Mouse (Mus musculus) lung, embryonic 14.5 days (tissue): ENCODE measurements around the gene 2310034G01Rik. TPM values are rescaled to one million over a fixed set of nuclear protein-coding genes. Genes with fewer than 3 reads are reported as not detected.

ENCODE experiments used
- ATAC-seq: fragments of 200-750 bp; cut with Nextera tagmentation; 2 replicates; pipeline ENCODE4 v1.8.0; 2017; ENCODE audit warnings: mild to moderate bottlenecking, moderate TSS enrichment, moderate library complexity; ENCODE audit not compliant: insufficient read depth
- DNase-seq: peaks from one replicate; pipeline ENCODE4 v3.0.0-alpha.2; 2015
- H3K27ac ChIP-seq: fragments of 300-500 bp; sonication (generic); 2 replicates; pipeline ENCODE4 v1.5.1; 2014; ENCODE audit warnings: low read depth, mild to moderate bottlenecking, moderate library complexity
- H3K27me3 ChIP-seq: fragments of 300-500 bp; sonication (generic); 2 replicates; pipeline ENCODE4 v1.6.1; 2014; ENCODE audit warnings: low read length, control low read depth; ENCODE audit not compliant: insufficient read depth
- H3K36me3 ChIP-seq: fragments of 300-500 bp; sonication (generic); 2 replicates; pipeline ENCODE4 v1.6.1; 2014; ENCODE audit warnings: control low read depth; ENCODE audit not compliant: insufficient read depth
- H3K4me1 ChIP-seq: fragments of 300-500 bp; sonication (generic); 2 replicates; pipeline ENCODE4 v1.6.1; 2014; ENCODE audit warnings: antibody characterized with exemption, control low read depth; ENCODE audit not compliant: insufficient read depth
- H3K4me2 ChIP-seq: fragments of 300-500 bp; sonication (generic); 2 replicates; pipeline ENCODE4 v1.6.1; 2014; ENCODE audit warnings: mild to moderate bottlenecking
- H3K4me3 ChIP-seq: fragments of 300-500 bp; sonication (generic); 2 replicates; pipeline ENCODE4 v1.5.1; 2014; ENCODE audit warnings: low read depth, low read length
- H3K9ac ChIP-seq: fragments of 300-500 bp; sonication (generic); 2 replicates; pipeline ENCODE4 v1.6.1; 2014
- H3K9me3 ChIP-seq: fragments of 300-500 bp; sonication (generic); 2 replicates; pipeline ENCODE4 v1.6.1; 2016; ENCODE audit warnings: low read depth, low read length, control low read depth
- CTCF ChIP-seq: IDR thresholded peaks from 2 replicates; pipeline ENCODE4 v1.5.1; 2016; ENCODE audit warnings: antibody characterized with exemption, low read depth
- WGBS: fragments of 180-500 bp; shearing (Covaris S2); extraction: QIAGEN DNeasy Blood & Tissue Kit; methylation state at CpG from one replicate; pipeline ENCODE4 v1.1.7; 2014; 5-methylcytosine and 5-hydroxymethylcytosine counted together
- polyA plus RNA-seq: library from polyadenylated mRNA; unstranded; fragments of >200 nt; fragmentation: Nextera tagmentation; extraction: Ambion mirVana; gene quantifications from 2 replicates; pipeline ENCODE4 v1.2.1, GENCODE M21; 2014

The 2310034G01Rik gene
- polyA plus RNA-seq, 1 experiment from 2014 or later: 1.1 TPM

GRCm38 (mm10) chr19:46396109-46396508 lies 46.0 kb upstream of the 2310034G01Rik start:
- peak overlapping the region; percentile 64 for H3K4me2 ChIP-seq
- ATAC-seq (no peak), DNase-seq (no peak)
- peaks cover 13% of the 10 kb centered on the region for H3K4me1 ChIP-seq
- peak overlapping the region; percentile 72 for H3K4me3 ChIP-seq
- H3K9ac ChIP-seq: no peak overlapping the region
- peaks cover 7% of the 10 kb centered on the region for H3K36me3 ChIP-seq
- no peak for TF ChIP-seq CTCF
- H3K9me3 ChIP-seq: no peaks in the 10 kb centered on the region
- no peak overlapping the region; the same call in 1 of the 2 replicates for H3K27ac ChIP-seq
- 10% methylated on average over 8 of the region's 8 CpGs for WGBS
- H3K27me3 ChIP-seq: no peaks in the 10 kb centered on the region

- WGBS: under 1% methylated on average over 51 of the region's 51 CpGs
- H3K9ac ChIP-seq: peak within 1 kb of the TSS; percentile 73
- peak within 1 kb of the TSS; percentile 76 for H3K4me2 ChIP-seq
- TF ChIP-seq CTCF: no peak
- ATAC-seq (peak; percentile 95), DNase-seq (peak; percentile 100)
- peak within 1 kb of the TSS; percentile 65; the same call in 1 of the 2 replicates for H3K27ac ChIP-seq
- H3K4me1 ChIP-seq: peaks cover 13% of the 10 kb centered on the region
- no peaks in the 10 kb centered on the region for H3K9me3 ChIP-seq
- no peaks in the 10 kb centered on the region for H3K27me3 ChIP-seq
- 0 out of 2 replicates have a peak, but pooled peaks cover 6% of the 10 kb centered on the region for H3K36me3 ChIP-seq
- H3K4me3 ChIP-seq: peak within 1 kb of the TSS; percentile 83
Measured at GRCm38 (mm10) chr19:46395109-46396009, 45.3 kb upstream of the 2310034G01Rik start, which contains the start of gene Actr1a. Actr1a (minus strand) TSS chr19:46395748.

DNA sequence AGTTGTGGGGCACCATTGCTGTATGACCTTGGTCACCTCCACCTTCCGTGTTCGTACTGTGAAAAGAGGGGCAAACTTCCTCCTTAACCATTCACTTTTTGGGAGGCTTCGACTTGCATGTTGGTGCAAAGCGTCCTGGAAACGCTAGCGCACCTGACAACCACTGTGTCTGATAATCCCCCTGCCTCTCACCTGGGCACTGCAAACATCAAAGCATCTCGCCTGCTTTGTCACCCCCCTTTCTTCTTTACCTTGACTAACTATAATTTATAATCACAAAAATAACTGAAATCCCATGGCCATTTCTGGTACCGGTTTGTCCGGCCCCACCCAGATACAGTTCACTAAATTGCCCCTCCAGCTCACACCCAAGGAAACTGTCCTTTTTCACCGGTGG lies 44.6 kb upstream of the 2310034G01Rik start:
- ATAC-seq: no peak
- Histone ChIP-seq H3K9me3 (no peaks in the 10 kb centered on the region), H3K4me3 (peak overlapping the region; percentile 72), H3K36me3 (0 out of 2 replicates have a peak, but pooled peaks cover 6% of the 10 kb centered on the region), H3K27me3 (no peaks in the 10 kb centered on the region), H3K4me2 (peak overlapping the region; percentile 76), H3K27ac (no peak overlapping the region), H3K9ac (peak overlapping the region; percentile 42; the same call in 1 of the 2 replicates), H3K4me1 (peaks cover 13% of the 10 kb centered on the region)
- DNase-seq: no peak
- 6% methylated on average over 10 of the region's 10 CpGs for WGBS
- TF ChIP-seq CTCF: no peak

DNA sequence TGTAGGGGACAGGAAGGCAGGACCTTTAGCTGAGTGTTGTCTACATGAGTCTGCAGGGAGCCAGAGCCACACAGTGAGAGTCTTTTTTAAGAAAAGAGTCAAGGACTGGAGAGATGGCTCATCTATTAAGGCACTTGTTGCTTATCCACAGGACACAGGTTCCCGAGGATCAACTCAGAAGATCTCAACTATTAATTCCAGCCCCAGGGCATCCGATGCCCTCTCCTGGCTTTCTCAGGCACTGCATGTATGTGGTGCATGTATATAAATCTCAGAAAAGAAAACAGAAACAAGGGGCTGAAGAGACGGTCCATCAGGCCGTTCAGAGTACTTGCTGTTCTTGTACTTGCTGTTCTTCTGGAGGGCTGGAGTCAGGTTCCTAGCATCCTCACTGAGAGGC lies 41.9 kb upstream of the 2310034G01Rik start:
- peaks cover 6% of the 10 kb centered on the region for H3K4me1 ChIP-seq
- H3K4me2 ChIP-seq: no peak overlapping the region
- H3K36me3 ChIP-seq: peaks cover 19% of the 10 kb centered on the region
- DNase-seq (peak; percentile 66), ATAC-seq (no peak)
- WGBS: 34% methylated on average over 4 of the region's 4 CpGs
- no peaks in the 10 kb centered on the region for H3K27me3 ChIP-seq
- no peak overlapping the region for H3K27ac ChIP-seq
- no peak overlapping the region for H3K4me3 ChIP-seq
- TF ChIP-seq CTCF: peak; percentile 51
- H3K9ac ChIP-seq: no peak overlapping the region
- no peaks in the 10 kb centered on the region for H3K9me3 ChIP-seq

- TF ChIP-seq CTCF: peak; percentile 35
- H3K9ac ChIP-seq: no peak overlapping the region
- 86% methylated on average over 5 of the region's 5 CpGs for WGBS
- no peak for ATAC-seq
- H3K9me3 ChIP-seq: no peaks in the 10 kb centered on the region
- H3K4me1 ChIP-seq: peaks cover 6% of the 10 kb centered on the region
- DNase-seq: peak; percentile 27
- H3K36me3 ChIP-seq: peaks cover 35% of the 10 kb centered on the region
- no peak overlapping the region for H3K27ac ChIP-seq
- no peaks in the 10 kb centered on the region for H3K27me3 ChIP-seq
- H3K4me2 ChIP-seq: no peak overlapping the region
- no peak overlapping the region for H3K4me3 ChIP-seq
Measured at GRCm38 (mm10) chr19:46389872-46390271, 39.8 kb upstream of the 2310034G01Rik start.

GRCm38 (mm10) chr19:46382275-46382674 lies 32.2 kb upstream of the 2310034G01Rik start:
- no peak for ATAC-seq
- Histone ChIP-seq H3K9ac (no peak overlapping the region), H3K27ac (no peak overlapping the region), H3K4me2 (no peak overlapping the region), H3K4me1 (no peaks in the 10 kb centered on the region), H3K4me3 (no peak overlapping the region), H3K9me3 (no peaks in the 10 kb centered on the region), H3K36me3 (peaks cover 93% of the 10 kb centered on the region), H3K27me3 (no peaks in the 10 kb centered on the region)
- TF ChIP-seq CTCF: no peak
- no peak for DNase-seq
- 88% methylated on average over 9 of the region's 9 CpGs for WGBS

- H3K36me3 ChIP-seq: peaks cover 46% of the 10 kb centered on the region
- no peak overlapping the region for H3K4me3 ChIP-seq
- no peak overlapping the region for H3K9ac ChIP-seq
- DNase-seq: peak; percentile 43
- H3K4me2 ChIP-seq: no peak overlapping the region
- no peaks in the 10 kb centered on the region for H3K4me1 ChIP-seq
- no peak overlapping the region for H3K27ac ChIP-seq
- no peak for ATAC-seq
- WGBS: 20% methylated on average over 4 of the region's 4 CpGs
- no peaks in the 10 kb centered on the region for H3K9me3 ChIP-seq
- no peak for TF ChIP-seq CTCF
- no peaks in the 10 kb centered on the region for H3K27me3 ChIP-seq
Measured at GRCm38 (mm10) chr19:46375891-46376290, 25.8 kb upstream of the 2310034G01Rik start.
